Mouse (Mus musculus) yolk sac, embryonic 10.5 days (tissue): ENCODE measurements around the gene Nsd1.

Experiments used
- DNase-seq: peaks from one replicate; pipeline ENCODE4 v3.0.0-alpha.2; 2017; ENCODE audit warnings: low spot score

The Nsd1 gene

GRCm38 (mm10) chr13:55329683-55330566, 120.3 kb downstream of the Nsd1 start, which contains the start of gene Mxd3:
Gene Mxd3, minus strand, starts transcription at chr13:55329823.
- peak; percentile 93 for DNase-seq

- no peak for DNase-seq
These were observed 121.2 kb downstream of the Nsd1 start for GRCm38 (mm10) chr13:55330567-55331400.

GRCm38 (mm10) chr13:55332331-55332730, 122.7 kb downstream of the Nsd1 start:
- DNase-seq: no peak

GRCm38 (mm10) chr13:55335701-55336100, 126.1 kb downstream of the Nsd1 start:
- DNase-seq: no peak

GRCm38 (mm10) chr13:55337341-55337975, 127.9 kb downstream of the Nsd1 start:
- no peak for DNase-seq

GRCm38 (mm10) chr13:55338131-55339054, 128.8 kb downstream of the Nsd1 start:
- no peak for DNase-seq

GRCm38 (mm10) chr13:55339259-55339658, 129.7 kb downstream of the Nsd1 start:
- no peak for DNase-seq

- no peak for DNase-seq
These were observed 132.9 kb downstream of the Nsd1 start for GRCm38 (mm10) chr13:55342469-55342868.

GRCm38 (mm10) chr13:55344286-55344685, 134.7 kb downstream of the Nsd1 start:
- DNase-seq: no peak

GRCm38 (mm10) chr13:55346745-55347144, 137.2 kb downstream of the Nsd1 start:
- DNase-seq: no peak

- no peak for DNase-seq
These were observed 151.6 kb downstream of the Nsd1 start for GRCm38 (mm10) chr13:55361145-55361544.

GRCm38 (mm10) chr13:55361974-55362452, 152.4 kb downstream of the Nsd1 start:
- peak; percentile 42 for DNase-seq

- peak; percentile 99 for DNase-seq
These were observed 153.0 kb downstream of the Nsd1 start, which contains the start of gene Lman2 for GRCm38 (mm10) chr13:55362453-55363060. Gene Lman2, minus strand, starts transcription at chr13:55362783.
